Mouse (Mus musculus) heart, adult 8-10 months (tissue): ENCODE results near the gene Igf2r. TPM values are rescaled to one million over a fixed set of nuclear protein-coding genes. Genes with fewer than 3 reads are reported as not detected.

Experiments used
- DNase-seq: peaks from one replicate; pipeline ENCODE4 v3.0.0; 2022; ENCODE audit warnings: low spot score
- total RNA-seq, 4 experiments: library from RNA; stranded (reverse); gene quantifications; 2 replicates each; pipeline ENCODE4 v1.2.4; 2022

The Igf2r gene
- total RNA-seq, 4 experiments from 2014 or later, result 103 to 124 (median 118) TPM

- peak; percentile 46 for DNase-seq
These were observed 48.2 kb downstream of the Igf2r start for GRCm38 (mm10) chr17:12721118-12721886.

GRCm38 (mm10) chr17:12718251-12718650 is 51.2 kb downstream of the Igf2r start:
- no peak for DNase-seq

- no peak for DNase-seq
These were observed 52.0 kb downstream of the Igf2r start for GRCm38 (mm10) chr17:12717445-12717844.

GRCm38 (mm10) chr17:12715032-12715431 is 54.4 kb downstream of the Igf2r start:
- no peak for DNase-seq

GRCm38 (mm10) chr17:12714080-12714561 is 55.3 kb downstream of the Igf2r start:
- DNase-seq, result peak; percentile 24

DNA sequence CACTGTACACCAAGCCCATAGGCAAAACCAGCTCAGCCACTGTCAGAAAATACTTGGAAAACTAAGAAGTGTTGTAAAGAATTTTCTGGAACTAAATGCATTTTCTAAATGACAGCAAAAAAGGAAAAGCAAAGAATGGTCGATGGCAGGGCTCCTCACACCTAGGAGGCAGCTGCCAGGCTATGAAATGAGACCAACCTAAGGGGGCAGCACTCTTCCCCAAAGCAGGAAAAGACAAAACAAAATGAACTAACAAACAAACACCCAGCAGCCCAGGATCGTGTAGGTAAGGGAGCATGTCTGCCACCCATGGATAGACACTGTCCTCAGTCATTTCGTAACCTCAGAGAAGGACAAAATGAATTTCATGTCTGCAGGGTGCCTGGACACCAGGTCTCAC is 56.5 kb downstream of the Igf2r start:
- DNase-seq, result no peak

DNA sequence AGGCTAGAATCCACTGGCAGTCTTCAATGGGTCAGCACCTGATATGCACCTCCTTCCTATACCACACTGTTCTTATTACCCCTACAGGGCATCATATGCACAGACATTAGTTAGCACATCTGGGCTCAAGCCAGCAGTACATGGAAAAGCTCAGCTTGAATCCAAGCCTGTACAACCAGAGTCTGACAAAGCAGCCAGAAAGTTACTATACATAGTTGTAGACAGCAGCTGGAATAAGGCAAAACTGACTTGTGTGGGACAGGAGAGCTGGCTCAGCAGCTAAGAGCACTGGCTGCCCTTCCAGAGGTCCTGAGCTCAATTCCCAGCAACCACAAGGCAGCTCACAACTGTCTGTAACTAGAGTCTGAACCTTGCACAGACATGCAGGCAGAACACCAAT is 57.3 kb downstream of the Igf2r start:
- DNase-seq, result no peak

DNA sequence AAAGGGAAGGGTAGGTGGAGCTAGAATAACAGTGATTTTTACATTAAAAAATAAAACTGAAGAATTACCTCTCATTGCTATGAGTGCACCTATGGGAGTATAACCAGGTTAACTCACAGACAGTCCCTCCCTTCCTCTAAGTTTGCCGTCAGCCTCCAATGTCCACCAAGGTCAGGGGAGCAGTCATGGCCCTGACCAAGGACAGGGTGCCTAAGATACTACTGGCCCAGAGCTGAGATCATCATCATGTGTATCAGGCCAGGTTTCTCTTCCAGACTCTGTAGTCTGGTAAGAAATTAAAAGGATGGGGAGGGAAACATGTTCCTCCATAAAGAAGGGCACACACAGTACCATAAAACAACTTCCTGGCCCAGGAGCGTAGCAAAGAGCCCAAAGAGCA is 58.5 kb downstream of the Igf2r start:
- no peak for DNase-seq

- no peak for DNase-seq
These were observed 59.2 kb downstream of the Igf2r start for GRCm38 (mm10) chr17:12710050-12710780.

DNA sequence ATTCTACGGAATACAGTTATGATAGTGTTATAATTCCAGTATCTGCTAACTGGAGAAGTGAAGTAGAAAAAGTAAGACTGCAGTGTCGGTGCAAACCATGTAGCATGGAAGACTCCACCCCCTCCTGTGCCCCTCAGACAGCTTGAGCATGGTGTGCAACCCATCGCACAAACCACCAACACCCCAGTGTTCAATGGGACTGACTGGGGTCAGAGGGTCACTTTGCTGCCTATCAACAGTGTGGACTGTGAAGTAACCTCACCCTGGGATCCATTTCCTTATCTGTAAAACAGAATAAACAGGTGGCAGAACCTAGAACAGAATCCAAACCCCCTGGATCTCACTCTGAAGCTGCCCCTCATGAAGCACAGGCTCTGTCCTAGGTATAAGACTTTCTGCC is 61.1 kb downstream of the Igf2r start:
- no peak for DNase-seq

DNA sequence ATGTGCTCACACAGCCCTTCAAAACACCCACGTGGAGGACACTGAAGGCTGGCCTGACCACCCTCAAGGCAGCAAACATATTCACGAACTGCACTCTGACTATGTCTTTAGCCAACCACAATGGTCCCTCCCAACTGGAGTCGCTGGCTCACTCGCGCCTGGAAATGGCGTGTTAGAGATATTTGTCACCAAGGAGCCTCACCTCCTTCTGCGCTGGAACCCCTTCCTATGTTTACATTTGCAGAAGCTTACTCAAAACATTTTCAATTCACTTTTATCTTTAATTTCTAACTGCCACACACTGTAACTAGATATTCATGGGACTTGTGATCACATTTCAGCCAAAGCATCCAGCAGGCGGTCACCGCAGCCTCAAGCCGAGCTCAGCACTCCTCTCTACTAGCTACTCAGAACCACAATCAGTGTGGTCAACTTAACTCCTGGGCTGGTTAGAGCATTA is 62.8 kb downstream of the Igf2r start:
- no peak for DNase-seq

GRCm38 (mm10) chr17:12702901-12703300 is 66.6 kb downstream of the Igf2r start:
- no peak for DNase-seq

- DNase-seq, result no peak
These were observed 69.1 kb downstream of the Igf2r start for GRCm38 (mm10) chr17:12700373-12700772.

DNA sequence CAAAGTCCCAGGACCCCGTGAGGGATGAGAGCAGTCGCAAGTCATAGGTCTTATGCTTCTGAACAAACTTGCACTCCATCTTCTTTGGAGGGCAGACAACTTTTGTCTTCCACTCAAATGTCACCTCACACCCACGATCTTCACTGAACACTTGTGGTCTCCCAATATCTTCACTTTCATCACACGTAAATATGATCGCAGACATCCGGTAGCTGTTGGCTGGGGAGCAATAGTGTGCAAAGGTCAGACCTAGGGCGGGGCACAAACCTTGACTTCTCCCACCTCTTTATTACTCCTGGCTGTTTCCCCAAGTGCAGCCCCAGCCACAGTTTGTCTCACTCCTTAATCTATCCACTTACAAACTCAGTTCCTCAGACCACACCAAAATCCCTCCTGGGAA is 77.6 kb downstream of the Igf2r start:
- DNase-seq, result no peak

- peak; percentile 29 for DNase-seq
These were observed 79.9 kb downstream of the Igf2r start for GRCm38 (mm10) chr17:12689537-12689936.

DNA sequence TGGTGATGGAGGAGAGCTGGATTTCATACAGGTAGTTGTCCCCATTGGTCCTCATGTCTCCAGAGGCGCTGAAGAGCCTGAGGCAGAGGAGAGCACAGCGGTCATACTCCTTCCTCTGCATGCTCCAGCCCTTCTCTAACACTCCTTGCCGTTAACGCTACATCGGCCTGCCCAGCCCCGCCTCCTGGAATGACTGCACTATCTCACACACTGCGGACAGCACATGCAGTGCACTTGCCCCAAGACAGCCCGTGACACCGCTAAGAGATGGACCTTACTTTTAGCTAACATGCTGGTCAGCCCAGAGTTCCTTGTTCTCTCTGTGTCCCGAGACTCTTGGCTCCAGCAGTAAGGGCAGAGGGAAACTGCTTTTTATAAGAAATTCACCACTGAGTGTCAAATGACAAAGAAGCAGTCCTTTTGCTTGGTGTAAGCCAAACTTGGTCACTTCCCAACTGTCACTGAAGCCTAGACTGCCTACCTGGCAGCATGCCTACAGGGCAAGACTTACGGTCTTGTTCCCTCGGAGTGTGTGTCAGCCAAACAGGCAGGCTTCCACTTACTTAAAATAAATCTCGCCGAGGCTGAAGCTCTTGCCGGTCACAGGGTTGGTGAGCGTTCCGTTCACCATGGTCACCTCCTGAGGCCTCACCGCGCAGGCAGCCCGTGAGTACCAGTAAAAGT is 80.9 kb downstream of the Igf2r start:
- DNase-seq, result peak; percentile 65

DNA sequence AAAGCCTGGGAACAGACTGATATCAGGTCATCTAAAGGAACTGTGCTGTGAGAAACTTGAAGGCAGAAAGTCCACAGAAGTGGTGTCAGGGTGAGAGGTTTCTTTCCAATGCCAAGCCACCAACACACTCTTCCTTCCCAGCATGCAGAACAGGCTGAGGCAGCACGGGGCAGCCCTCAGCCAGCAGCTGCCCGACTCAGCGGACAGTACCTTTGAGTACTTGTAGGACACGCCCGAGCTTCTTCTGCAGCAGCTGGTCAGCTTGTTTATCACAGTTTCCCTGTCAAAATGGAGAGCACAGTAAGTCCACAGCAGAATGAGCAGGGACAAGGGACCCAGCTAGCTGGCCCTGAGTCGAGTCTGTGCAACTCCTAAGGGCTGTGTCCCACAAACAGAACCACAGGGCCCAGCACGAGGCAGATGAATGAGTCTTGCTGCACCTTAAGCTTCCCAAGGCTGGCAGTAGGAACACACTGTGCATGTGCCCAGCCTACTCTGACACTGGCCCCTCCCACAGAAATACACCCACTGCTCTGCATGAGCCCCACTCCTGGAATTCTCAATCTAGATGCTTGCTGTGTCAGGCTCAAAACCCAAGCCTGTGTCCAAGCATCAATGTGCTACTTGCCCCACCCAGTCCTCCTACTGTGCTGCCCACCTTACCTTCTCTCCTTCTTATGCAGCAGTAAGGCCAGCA is 84.4 kb downstream of the Igf2r start:
- DNase-seq, result no peak

GRCm38 (mm10) chr17:12684412-12684811 is 85.1 kb downstream of the Igf2r start:
- DNase-seq, result no peak

- no peak for DNase-seq
These were observed 85.9 kb downstream of the Igf2r start for GRCm38 (mm10) chr17:12683582-12683981.

DNA sequence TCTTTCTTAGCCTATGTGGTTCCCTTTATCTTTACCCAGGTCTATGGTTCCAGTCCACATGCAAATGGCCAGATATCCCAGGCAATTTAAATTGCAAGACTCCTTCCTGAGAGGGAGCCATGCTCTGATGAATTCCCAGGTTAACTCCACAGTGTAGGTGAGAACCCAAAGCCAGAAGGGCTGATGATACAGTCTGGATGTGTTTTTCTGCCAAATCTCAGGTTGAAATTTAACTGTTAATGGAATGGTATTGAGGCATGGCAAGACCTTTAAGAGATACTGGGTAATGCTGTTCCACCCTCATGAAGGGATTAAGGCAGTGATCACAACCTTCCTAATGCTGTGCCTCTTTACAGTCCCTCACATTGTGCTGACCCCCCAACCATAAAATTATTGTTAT is 91.2 kb downstream of the Igf2r start:
- no peak for DNase-seq

- DNase-seq, result no peak
These were observed 92.3 kb downstream of the Igf2r start for GRCm38 (mm10) chr17:12677139-12677538.

DNA sequence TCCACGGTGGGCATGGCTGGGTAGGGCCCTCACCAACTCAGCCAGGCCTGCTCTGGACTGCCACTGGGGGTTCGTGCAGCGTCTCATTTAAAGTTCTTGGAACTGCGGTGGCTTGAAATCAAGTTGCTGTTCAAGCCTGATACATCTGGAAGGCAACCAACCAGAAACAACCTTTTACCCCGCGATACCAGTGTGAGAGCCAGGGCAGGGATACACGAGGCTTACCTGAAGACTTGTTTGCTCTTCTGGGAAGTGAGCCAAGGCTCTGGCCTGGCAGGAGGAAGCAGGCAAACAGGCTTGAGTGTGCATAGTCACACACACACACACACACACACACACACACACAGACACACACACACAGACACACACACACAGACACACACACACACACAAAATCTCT is 93.8 kb downstream of the Igf2r start, which contains the start of gene Slc22a1:
Slc22a1 (minus strand) TSS at position 184 of the 400 bp plus-strand sequence.
- no peak for DNase-seq
